Mouse (Mus musculus) retina, adult 2 months (tissue): ENCODE measurements around the gene Spsb4.

Source experiments
- DNase-seq: peaks from one replicate; pipeline ENCODE4 v3.0.0-alpha.2; 2012; ENCODE audit warnings: low read depth, low spot score

Spsb4 gene

DNA sequence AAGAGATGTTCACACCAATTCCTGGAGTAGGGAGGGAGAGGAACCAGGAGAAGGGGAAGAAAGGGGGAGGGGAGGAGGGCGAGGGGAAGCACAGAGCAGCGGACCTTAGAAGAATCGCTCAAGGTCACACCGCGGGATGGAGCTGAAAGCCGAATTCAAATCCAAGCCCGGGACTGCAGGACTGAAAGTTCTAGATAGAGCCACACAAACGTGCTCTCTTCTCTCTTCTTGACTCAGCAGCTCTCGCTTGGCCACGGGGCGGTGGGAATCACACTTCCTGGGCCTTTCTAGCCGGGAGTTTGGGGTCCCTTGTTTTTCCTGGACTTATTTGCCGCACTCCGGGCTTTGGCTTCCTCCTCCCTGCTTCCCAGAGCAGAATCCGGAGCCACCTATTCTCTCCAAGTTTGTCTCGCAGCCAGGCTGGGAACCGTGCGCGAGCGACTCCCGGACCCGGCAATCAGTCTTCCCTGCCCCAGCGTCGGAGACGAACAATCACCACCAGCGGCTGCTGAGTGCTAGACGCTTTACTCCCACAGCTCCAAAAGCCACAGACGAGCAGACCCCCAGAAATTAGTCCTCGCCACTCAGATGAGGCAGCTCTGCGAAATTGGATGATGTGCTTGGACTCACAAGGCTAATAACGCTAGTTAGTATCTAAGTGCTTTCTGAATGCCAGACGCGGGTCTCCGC is 1.4 kb downstream of the Spsb4 start:
- no peak for DNase-seq

DNA sequence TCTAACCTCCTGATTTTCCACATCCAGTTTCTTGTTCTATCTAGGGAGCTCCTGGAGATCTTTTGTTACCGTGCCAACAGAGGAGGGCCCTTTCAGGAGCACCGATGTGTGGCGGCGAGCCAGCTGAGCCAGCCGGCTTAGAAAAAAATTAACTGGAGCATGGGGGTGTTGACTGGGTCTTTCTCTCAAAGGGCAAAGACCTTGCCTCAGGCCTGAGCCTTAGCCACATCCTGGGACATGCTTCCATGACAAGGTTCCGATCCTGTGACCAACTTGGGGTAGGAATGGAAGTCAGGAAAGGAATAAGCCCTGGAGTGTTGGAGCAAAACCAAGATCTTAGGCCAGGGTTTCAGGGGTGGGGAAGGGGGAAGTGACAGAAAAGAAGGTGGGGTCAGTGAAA is 2.9 kb downstream of the Spsb4 start:
- no peak for DNase-seq

DNA sequence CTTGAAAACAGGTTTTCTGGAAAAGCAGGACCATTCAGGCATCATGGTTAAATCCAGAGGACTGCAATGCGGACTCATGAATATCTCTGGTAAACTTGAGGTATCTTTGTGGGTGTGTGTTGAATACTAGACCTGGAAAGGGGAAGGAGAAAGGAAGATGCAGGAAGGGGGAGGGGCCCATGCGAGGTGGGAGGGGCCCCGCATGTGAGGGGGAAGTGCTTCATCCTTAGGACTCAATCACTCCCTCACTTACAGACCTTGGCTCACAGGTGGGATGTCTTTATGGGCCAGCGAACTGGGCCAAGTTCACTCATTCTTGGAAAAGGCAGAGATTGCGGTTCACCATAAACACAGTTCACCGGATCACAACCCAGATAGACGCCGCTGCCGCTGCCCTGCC is 4.9 kb downstream of the Spsb4 start:
- no peak for DNase-seq

DNA sequence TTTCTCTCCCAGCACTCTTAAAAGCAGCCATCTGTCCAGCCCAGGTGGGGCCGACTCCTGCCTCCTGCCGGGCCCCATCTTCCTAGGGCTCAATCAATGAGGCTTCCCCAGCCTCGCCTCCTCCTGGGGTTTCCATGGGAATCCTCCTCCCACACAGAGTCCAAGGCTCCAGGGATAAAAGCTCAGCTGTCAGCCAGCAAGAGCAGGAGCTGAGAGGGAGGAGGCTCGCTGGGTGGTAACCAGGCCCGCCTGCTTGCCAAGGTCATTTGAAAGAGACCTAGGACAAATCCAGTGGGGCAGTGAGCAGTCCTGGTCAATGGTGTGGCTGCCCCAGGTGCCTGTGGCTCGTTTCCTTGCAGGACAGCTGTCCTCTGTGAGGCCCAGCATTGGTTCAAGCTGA is 5.5 kb downstream of the Spsb4 start:
- no peak for DNase-seq

DNA sequence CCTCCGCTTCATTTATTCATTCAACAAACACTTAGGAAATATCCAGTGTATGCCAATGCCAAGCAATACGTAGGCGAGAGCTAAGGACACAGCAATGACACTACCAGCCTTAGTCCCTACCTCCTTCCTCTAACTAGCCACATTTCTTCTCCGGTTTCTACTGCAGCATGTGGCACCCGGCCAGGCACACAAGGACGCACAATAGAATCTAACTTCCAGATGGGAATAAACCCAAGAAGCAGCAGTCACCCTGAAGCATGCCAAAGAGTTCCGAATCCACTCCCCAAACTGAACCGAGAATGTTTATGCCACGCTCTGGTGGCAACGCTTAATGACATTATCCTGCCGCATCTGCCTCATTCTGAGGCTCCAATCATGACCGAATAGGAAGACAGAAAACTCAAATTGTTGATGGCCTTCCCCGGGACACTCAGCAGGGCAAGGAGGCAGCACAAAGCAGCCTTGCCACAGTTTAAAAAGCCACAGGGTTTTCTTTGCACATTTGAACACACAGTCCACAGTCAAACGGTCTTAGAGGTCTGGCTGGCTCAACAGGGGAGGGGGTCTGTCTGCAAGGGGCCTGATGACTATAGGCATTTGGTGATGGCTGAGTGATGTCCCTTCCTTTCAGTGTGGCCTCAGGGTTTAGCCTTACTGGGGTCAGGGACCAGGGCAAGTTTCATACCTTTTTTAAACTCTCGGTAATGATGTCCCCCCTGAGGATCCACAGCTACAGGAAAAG is 7.0 kb downstream of the Spsb4 start:
- no peak for DNase-seq

DNA sequence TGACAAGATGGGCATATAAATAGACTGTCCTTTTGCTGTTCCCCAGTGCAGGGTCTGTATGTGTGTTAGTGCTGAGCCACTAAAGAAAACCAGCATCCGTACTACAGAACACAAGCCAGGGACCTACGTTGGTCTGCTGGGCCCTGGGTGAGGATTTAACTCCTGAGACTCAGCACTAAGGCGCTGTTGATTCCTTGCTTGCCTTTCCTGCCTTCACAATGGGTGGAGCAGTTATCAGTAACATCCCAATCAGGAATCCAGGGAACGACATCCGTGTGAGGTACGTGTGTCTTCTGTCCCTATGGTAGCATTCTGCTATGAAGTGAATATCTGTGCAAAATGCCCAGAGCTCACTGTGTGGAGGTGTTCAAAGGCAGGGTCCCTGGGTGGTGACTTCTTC is 8.2 kb downstream of the Spsb4 start:
- DNase-seq: no peak

DNA sequence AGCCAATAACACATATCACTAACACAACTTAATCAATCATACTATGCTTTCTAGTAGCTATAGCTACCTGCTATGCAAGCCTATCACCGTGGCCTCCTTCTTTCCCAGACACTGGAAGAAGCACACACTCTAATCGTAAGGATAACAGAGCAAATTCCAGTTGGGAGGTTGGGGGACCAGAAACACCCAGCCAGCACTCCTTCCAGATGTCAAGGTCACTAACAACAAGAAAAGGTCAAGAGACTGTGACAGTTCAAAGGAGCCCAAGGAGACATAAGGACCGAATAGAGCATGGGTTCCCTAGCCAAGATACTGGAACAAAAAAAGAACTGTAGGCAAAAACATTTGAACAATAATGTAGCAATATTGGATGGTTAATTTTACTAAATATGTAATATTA is 13.9 kb downstream of the Spsb4 start:
- no peak for DNase-seq

DNA sequence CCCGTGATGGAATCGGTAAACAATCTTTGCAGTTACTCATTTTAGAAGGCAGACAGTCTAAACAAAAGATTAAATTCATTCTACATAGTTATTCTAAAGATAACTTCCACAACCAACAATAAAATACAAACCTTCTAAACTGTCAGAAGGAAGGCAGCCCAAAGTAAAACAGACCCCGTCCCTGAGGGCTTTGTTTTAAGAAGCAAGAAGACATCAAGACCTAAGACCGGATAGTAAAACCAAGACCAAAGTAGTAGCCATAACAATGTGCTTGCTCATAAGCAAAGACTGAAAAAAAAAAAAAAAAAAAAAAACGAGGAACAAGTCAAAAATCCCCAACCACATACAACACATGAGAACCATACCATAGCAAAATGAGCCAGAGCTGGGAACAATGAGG is 15.5 kb downstream of the Spsb4 start:
- DNase-seq: no peak

DNA sequence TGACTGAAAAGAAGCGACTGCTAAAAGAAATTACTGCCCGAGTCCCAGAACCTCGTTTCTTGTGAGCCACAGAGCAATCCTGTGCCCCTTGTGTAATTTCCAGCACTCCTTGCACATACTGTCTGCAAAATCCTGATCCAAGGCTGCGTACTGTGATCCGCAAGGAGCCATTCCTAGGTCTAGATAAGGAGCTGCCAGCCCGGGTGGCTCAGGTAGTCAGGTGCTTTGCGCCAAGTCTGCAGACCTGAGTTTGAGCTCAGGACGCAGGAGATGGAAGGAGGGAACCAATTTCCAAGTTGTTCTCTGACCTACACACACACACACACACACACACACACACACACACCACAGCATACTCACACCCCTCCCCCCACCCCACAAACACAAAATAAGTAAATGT is 16.0 kb downstream of the Spsb4 start:
- no peak for DNase-seq

DNA sequence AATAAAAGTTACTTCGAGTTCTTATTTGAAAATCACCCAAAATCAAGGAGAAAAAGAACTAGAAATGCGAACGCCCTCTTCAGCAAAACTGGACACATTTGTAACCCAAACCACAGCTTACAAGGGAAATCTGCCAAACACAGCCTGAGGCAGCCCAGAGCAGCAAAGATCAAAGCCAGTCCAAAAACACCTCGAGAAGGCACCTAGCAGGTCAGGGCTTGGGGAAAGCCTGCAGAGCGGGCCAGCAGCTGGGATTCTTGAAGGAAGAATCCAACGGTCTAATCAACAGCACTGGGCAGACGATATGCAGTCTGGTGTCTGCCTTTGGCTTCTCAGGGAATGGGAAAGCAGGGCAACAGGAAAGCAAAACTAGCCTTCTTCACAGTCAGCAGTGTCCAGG is 16.6 kb downstream of the Spsb4 start:
- DNase-seq: no peak

DNA sequence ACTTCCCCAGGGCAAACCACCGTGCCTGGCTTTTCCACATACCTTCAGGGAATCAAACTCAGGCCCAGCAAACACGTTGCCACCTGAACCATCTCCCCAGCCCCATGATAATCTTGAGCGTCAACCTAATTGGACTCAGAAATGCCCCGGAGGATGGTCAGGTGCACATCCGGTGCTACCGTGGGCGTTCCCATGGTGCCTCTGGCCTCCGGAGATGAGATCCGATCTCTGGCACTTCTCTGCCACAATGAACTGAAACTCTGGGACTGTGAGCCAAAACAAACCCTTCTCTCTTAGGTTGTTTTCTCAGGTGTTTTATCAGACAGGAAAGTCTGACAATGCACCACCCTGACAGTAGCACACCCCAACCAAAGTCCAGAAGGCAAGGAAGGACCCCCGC is 17.2 kb downstream of the Spsb4 start:
- no peak for DNase-seq

DNA sequence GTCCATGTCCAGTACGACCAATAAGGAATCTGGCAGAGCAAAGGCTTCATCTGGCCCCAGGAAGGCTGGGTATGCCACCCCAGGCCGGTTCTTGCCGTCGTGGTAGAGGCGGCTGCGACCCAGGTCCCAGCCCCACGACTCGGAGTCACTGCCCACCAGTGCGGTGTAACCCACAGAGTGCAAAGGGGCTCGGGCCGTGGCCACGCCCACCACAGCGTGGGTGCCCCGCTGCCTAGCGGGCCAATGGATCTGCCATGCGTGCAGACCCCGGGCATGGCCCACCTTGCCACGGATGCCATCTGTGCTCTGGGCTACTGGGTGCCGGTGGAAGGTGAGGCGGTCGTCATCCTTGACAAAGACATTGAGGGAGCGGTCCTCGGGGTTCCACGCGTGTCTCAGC is 22.9 kb downstream of the Spsb4 start:
- DNase-seq: no peak

DNA sequence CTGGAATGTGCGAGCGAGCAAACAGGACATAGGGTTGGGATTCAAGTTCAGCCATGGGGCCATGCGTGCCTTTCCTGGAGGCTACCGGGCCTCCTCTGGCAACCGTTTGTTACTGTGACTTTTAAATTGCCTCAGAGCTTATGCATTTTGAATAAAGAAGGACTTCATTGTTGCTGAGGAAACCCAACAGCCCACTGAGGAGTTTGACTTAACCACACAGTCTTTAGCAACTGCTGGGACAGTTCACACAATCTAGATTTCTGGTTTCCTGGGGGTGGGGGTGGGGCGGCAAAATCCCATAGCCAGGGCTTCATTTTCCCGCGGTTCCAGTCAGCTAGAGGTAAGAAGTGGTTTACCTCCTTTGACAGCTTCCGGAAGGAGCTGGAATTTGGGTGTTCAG is 23.9 kb downstream of the Spsb4 start:
- DNase-seq: no peak

DNA sequence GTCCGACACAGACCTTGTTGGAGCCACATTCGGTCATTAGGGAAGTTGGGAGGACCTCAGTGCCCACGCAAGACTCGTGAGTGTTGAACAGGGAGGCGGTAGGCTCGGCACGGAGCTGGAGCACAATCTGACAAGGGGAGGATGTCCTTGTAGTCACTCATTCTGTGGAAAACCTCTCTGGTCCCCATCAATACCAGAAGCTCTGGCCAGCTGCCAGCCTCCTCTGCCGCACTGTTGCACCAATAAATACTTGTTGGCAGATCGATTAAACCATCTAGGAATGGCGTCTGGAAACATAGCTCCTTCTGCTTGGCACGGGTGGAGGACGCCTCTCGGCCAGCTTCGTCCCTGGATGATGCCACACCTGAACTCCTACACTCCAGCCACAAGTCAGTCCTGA is 27.5 kb downstream of the Spsb4 start:
- DNase-seq: no peak

DNA sequence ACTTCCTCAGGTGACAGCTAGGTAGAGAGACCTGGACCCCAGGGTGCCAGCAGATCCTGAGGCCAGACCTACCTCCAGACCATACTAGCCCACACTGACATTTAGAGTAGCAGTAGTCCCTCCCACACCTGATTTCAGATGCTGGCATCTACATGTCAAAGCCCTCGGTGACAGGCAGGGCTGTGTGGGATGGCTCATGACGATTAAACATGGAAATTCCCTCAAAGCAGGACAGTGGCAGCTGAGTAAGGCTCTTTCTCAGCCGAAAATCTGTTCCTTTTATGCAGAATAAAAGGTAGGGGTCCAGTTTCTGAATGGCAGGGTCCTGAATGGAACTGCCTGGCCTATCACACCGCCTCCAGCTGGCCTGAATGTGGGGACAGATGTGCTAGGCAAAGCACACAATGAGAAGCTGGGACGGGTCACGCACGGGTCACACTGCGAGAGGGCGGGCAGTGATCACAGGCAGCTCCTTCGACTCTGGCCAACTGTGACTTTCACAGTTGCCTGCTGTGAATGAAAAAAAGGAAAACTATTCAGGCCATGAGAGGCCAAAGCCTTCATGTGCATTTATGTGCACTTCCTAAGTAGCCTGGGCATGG is 29.2 kb downstream of the Spsb4 start:
- no peak for DNase-seq

DNA sequence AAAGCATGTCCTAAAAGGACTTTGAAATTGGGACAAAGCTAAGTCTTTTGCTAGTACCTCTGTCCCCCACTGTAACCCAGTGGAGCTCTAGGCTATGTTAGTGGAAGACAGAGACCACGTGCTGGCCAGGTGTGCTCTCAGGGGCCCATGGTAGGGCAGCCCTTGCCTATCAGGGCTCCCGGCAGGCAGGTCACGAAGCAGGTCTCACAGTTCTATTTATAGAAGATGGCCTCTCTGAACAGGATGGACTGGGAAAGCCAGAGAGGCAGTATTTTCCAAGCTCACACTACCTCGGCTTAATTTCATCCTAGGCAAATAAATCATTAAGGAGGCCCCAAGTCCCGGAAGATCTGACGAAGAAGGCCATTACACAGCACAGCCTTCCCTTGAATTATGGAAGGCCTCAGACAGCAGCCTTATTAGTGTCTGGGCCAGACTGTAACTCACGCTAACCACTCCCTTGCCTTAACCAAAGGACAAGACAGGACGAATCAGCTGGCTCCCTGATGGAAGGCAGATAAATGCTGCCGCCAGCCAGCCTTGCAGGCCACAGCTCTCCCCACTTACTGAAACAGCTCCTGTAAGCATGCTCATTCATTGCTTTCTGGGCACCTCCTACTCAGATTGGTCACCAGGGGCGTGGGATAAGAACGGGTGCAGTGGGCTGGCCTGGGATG is 31.7 kb downstream of the Spsb4 start:
- no peak for DNase-seq

DNA sequence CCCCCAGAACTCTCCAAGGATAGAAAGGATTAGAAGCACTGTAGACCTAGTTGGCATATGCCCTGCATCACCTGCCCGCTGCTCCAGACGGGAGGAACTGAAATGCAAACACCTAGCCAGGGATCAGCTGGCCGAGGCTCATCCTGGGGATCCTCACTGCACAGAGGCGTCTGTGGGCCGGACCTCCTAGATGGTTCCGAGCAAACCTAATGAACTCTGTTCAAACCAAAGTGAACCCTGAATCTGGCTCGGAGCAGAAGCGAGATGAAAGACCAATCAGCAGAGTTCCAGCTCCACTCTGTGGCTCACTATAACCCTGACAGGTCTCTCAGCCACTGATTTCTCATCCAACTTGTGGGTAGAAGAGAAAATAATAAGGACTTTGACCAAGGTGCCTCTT is 34.6 kb downstream of the Spsb4 start:
- DNase-seq: no peak

DNA sequence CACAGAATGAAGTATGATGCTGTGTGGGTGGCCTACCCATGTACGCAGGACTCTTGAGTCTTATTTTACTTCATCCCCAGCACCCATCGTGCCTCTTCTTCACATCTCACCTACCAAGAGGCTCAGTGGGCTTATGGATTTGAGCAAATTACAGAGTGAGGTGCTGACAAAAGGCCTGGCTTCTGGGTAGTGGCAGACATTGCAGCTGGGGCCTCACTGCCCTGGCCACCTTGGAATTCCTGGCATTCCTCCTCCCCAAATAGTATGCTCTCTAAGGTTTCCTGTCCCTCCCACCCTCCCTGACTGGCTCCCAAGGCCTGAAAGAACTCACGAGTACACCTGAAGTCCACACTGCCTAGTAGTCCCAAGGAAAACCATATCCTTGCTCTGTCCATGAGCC is 35.7 kb downstream of the Spsb4 start:
- DNase-seq: no peak

DNA sequence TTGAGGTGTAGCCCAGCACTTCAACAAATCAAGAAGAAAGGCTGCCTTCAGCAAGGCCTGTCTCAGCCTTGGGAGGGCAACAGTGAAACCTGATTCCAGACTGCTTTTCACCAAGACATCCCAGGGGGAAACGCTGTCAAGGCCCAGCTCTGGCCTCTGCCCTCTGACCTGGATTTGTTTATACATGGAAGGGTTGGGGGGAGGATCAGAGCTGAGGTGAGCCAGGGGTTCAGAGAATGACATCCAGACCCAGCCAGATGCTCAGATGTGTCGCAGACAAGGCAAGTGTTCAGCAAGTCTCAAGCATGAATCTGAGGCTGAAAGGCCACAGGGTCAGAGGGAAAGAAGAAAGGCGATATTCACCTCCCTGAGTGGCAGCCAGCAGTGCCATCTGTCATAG is 36.3 kb downstream of the Spsb4 start:
- DNase-seq: no peak

DNA sequence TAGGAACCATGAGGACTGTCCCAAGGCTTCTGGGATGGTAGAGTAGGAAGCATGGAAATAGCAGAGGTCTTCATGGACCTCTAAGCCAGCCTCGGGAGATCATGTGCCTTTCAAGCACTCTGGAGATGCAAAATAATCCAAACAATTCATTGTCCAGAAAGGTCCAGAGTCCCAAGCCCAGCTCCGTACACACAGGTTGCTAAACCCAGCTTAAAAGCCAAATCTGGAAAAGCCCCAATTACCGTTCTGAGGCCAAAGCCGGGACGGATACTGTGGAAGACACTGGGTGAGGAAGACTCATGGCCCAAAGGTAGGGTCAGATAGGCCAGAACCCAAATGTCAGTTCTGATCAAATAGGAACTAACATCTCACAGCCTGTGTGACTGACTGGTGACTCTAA is 36.8 kb downstream of the Spsb4 start:
- DNase-seq: no peak

DNA sequence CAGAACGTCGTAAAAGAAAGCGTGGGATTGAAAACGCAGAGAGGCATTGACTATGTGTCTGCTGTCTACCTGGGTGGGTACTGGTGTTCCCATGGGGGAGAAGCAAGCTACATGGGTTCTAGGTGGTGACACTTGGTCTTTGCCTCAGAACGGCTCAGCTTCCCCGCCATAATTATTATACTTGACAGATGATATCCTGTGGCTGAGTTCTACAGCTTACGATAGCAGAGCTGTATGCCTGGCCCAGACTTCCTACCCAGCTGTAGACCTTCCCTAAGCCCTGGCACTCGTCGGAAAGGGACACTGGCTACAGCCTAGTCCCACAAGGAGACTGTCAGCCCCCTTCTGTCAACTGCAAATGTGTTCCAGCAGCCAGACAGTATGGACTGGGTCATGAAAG is 37.5 kb downstream of the Spsb4 start:
- no peak for DNase-seq
